Mouse (Mus musculus): ENCODE measurements at regions not wholly inside any gene's neighbourhood (a gene's known extent, or its start where the extent isn't known, plus 50 kb on each side); places are given as distances from the start of the nearest gene placed in this dataset.

DNA sequence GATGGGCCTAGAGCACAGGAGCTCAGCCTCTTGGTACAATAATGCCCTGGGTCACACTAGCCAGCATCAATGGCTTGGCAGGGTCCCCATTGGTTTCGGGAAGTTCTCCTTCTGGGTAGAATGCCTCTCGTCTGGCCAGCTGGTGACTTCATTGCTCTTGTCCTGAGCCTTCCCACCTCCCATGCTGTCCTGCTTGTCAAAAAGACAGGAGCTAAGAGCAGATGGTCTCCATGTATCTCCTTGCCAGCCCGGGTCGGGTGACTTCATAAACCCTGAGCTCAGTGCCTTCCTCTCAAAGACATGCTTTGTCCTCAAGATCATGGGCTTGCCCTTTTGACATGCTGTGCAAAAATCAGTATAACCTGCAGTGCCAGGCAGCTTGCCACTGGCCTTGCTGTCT, 179.2 kb upstream of the Sh3bp4 start:
- no peak for DNase-seq (ENCODE audit: low spot score)

DNA sequence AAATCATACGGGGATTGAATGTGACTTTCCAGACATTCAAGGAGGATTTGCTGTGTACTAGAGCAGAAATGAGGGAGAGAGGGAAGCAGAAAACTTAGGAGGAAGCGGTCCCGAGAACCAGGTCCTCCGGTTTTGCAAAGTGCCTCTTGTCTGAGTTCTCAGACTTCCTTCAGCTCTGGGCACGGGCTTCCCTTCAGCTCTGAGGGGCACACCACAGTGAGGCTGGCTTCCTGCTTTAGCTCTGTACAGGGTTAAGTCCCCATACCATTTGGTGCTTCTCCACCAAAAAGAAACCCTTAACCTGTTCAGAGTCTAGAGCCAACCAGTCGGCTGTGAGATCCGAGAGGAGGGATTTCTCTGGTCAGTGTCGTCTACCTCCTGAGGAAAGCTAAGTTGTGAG, 167.8 kb upstream of the Sh3bp4 start:
- DNase-seq (ENCODE audit: low spot score): no peak

DNA sequence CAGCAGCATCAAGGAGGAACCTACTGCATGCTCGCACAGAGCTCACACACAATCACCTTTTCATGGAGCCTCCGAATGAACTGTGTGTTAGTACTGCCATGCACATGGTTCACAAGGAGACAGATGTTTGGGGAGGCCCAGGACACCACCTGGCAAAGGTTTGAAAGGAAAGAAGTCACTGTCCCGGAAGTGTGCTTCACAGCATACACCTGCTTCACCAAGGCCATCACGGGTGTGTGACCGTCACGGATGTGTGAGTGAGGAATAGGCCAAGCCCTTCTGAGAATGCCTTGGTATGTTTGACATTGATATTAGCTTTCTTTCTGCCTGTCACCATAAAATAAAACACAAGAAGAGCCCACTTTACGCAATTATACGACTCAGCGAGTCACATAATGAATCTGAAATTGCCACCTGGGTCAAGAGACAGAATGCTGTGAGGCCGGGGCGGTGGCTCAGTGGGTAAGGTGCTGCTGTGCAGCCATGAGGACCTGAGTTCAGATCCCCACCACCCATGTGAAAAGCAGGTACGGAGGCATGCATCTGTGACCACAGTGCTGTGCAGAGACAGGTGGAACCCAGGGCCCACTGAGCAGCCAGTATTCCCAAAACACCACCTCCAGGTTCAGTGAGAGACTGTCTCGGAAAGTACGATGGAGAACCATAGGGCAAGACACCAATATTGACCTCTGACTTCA, 162.3 kb upstream of the Sh3bp4 start:
- no peak for DNase-seq (ENCODE audit: low spot score)

DNA sequence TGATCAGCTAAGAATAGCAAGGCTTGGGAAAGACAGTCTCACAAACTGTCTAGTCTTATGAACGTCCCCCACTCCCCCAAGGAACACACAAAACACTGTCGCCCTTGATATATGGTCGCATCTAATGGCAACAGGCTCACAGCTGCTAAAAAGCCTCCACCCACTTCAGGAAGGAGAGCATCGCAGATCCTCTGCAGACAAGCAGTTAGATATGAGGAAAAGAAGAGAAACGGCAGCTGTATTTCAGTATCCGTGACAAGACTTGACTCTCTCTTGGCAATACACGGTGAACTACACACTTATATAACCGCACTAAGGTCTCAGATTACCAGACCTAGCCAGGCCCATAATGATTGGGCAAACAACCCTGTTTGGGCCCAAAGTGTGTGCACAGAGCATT, 161.5 kb upstream of the Sh3bp4 start:
- no peak for DNase-seq (ENCODE audit: low spot score)

DNA sequence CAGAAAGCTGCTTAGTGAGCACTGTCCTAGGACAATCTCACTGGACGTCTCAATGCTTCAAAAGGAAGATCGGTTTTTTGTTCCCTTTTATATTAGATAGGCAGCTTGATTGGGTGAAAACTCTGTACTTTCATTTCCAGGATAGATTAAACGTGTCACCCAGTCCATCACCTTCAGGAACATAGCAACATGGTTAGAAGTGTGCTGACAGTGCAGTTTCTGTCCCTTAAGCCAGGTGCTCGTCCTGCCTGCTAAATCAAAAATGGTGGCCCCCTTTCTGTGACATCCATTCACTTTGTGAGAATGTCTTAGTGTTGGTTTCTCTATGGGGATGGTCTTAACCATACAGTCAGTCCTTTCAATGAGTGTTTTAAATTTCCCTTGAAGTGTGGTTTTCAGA, 160.9 kb upstream of the Sh3bp4 start:
- DNase-seq (ENCODE audit: low spot score): no peak

DNA sequence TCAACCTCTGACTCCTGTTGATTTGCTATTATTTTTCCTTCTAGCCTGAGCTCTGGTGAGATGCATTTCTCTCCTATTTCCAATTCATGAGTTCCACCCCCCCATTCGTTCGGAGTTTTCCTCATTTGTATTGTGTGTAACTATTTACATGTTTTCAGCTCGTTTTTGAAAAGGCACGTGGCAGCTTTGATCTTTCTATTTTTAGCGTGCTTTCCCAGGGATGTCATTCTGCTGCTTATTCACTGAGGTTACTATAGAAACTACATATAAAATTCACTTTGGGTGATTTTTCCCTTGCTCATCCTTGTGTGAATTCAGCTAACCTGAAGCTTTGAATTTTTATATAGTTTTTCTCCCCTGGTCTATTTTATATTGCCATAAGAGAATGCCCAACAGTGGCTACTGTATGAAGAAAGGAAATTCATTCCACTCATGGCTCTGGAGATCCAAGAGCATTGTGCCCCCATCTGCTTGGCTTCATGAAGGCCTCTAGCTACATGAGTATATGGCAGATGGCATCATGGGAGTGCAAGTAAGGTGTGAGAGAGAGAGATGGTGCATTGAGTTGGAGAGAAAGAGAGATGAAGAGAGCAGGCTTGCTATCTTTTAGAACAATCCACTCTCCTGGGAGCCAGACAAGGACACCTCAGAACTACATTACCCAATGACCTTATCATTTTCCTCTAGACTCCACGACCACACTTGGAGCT, 160.2 kb upstream of the Sh3bp4 start:
- no peak for DNase-seq (ENCODE audit: low spot score)

DNA sequence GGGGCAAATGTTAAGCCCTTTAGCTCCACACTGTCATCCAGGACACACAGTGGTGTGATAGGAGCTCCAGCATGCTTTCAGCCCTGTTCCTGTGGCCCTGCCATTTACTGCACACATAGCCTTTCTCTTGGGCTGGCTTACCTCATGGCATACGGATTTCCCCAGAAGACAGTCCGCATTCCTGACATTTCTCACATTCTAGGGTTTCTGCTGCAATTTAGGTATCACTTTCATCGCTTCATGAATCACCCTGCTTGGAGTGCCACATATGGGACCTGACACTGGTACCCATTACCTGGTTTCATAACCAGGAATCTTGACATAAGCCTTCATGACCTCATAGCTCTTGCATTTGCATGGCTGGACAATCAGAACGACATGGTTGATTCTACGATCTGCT, 158.5 kb upstream of the Sh3bp4 start:
- DNase-seq (ENCODE audit: low spot score): no peak

DNA sequence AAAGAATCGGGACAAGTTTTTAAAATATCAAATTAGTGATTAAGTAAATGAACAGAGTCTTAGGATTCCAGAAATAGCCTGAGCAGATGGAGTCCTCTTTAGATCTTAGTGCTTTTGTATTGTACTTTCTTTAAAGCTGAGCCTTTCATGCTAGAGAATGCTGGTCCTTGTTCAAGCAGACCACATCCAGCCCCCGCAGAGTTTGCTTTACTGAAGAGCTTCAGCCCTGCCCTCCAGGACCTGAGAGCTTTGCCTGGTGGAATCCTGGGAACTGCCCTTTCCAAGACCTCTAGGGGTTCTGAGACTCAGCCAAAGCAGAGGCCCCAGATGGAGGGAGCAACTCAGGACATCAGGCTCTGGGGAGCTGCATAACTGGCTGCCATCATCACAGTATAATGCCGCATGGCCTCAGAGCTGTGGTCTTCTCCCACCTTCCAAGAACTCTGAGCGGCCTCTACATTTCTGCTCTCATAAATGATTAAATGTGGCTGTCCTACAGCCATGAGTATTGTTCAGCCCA, 153.6 kb upstream of the Sh3bp4 start:
- no peak for DNase-seq (ENCODE audit: low spot score)

DNA sequence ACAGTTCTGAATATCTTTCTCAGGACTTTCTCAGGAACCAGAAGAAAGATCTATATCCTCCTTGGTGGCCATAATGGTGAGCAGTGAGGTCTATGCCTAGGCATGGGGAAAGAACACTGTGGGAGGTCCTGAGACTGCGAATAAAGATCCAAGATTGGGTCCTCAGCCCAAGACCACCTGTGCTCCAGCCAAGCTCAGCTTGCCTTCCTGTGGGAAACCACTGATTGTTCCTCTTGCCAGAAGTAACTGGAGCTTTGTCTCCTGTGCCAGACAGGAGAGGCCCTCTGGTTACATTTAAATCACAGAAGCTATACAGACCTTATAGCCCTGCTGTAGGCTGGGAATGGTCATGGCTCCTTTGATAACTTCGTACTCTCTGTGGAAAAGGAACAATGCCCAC, 148.8 kb upstream of the Sh3bp4 start:
- DNase-seq (ENCODE audit: low spot score): no peak

DNA sequence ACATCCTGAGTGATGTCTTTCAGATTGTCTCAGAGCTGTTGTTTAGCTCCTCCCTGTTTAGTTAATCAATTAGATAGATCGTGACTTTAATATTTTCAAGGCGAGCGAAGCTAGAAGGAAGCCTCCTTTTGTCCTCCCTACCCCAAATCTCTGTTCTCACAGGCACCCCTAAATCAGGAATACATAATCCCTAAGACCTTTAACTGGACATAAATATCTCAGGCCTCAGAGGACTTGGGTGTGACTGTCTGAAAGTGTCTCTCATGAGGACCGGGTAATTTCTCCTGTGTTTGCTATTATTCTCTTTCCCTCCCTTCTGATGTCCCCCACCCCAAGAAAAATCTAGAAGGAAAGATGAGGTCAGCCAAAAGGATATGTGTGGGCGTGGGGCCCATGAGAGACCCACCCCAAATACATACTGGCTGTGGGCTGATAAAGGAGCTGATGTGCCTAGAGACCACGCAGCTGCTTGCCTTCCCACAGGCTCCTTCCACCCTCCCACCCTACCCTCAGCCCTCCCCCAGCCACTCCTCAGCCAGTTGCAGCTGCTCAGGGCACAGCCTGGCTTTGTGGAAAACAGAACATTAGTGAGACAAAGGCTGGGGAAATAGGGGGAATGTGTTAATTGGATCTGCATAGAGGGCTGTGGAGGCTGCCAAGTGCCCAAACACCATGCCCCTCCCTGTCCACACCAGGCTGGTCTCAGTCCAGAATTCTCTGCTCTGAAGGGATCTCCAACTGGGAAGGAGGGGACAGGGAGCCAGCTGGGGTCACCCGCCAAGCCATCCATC, 146.2 kb upstream of the Sh3bp4 start:
- no peak for DNase-seq (ENCODE audit: low spot score)

DNA sequence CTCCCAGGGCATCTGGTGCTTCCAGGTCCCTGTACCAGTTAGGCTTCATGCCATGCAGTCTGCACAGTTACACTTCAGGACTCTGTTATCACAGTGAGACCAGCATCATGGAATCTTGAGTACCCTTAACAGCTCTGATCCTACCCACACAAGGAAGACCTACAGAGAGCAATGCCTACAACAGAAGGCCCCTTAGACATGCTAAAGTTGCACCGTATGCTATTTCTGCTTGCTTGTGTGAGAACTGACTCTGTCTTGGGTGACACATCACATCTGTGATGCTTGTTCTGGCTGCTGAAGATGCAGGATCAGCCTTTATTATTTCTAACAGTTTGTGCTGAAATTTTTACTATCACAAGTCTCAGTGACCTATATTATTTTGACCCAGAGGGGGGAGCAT, 135.0 kb upstream of the Sh3bp4 start:
- no peak for DNase-seq (ENCODE audit: low spot score)

DNA sequence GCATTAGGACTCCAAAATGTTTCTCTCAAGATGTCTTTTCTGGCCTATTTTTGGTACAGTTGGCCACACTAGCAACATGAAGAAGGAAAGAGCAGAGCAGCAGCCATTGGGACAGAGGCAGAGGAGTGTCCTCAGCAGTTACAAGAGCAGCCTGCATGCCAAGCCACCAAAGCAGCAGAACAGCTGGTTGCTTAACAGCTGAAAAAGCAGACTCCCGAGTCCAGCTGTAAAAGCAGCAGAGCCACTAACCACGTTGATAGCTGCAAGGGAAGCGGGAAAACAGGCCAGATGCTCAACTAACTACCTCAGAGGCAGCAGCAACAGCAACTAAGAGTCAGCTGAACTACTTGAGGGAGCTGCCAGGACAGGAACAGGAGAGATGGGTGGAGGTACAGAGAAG, 134.4 kb upstream of the Sh3bp4 start:
- DNase-seq (ENCODE audit: low spot score): no peak

DNA sequence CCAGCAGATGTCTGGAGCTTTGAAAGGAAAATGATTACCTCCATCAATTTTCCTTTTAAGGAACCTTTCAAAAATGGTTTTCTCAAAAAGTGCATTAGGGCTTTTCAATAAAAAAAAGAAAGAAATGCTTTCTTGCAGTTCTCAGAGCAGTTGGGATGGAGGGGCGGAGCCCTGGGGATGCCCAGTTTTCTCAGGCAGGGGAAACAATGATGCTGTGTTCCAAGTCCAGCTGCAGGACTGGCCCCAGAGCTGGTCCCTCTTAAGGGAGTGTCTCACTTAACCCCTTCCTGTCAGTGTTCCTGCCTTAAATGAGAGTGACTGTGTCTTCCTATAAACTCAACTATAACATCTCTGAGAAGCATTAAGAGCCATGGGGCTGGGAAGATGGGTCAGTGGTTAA, 132.9 kb upstream of the Sh3bp4 start:
- DNase-seq (ENCODE audit: low spot score): no peak

DNA sequence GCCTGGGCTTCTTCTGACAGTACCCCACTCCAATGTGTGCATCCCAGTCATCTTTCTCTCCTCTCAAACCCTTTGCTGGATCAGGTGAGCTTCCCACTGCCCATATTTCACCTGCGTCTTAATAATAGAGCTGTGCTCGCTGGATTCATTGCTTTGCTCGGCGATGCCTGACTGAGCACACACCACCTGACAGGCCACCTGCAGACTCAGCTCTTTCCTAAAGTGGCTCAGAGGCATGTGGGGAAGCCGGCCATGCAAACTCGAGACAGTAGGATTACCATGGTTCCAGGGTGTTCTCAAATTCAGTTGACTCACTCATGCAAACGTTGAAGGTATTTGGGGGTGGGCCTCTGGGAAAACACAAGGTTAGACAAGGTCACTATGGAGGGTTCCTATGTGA, 131.8 kb upstream of the Sh3bp4 start:
- DNase-seq (ENCODE audit: low spot score): no peak

DNA sequence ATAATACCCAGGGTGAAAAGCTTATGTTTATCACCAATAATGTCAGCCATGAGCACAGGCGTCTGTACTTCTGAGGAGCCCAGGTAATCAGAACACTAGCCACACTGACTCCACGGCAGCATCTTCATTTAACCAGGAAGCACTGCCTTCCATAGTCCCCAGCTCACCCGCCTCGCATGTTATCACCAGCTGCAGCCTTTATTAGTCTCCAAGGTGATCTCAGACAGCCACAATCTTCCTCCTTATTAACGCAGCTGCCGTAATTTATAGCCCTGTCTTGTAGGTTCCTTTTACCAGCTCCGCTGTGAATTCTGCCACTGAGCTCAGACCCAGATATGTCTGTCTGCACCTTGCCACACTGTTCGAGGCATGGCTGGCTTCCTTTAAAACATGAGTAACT, 127.2 kb upstream of the Sh3bp4 start:
- DNase-seq (ENCODE audit: low spot score): no peak

DNA sequence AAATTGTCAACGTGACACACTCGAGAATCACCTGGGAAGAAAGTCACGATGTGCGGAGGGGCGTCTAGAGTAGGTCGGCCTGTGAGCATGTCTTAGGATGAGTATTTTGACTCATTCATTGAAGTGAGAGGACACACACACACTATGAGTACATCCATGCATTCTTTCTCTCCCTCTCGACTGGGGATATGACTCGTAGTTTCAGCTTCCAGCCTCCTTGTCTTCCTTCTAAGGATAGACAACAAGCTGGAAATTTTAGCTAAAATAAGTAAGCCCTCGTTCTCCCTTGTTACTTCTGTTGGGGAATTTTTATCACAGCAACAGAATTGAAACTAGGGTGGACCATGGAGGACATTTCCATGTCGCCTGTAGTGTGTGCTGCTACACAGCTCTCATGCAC, 124.3 kb upstream of the Sh3bp4 start:
- no peak for DNase-seq (ENCODE audit: low spot score)

DNA sequence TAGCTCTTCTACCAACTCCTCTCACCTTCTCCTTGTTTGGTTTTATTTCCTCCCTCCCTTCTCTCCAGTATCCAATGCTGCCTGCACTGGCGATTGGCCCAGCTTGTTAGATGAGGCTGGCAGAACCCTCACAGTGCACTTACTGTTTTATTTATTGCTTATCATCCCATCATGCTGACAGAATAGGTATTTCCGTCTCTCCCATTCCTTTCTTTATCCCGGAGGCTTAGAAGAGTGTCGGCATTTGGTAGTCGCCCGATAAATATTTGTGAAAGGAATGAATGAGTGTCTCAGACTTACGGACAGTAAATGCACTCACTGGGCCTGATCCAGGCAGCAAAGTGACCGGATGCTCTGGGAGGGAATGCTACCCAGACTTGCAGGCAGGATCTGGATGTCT, 123.8 kb upstream of the Sh3bp4 start:
- no peak for DNase-seq (ENCODE audit: low spot score)

DNA sequence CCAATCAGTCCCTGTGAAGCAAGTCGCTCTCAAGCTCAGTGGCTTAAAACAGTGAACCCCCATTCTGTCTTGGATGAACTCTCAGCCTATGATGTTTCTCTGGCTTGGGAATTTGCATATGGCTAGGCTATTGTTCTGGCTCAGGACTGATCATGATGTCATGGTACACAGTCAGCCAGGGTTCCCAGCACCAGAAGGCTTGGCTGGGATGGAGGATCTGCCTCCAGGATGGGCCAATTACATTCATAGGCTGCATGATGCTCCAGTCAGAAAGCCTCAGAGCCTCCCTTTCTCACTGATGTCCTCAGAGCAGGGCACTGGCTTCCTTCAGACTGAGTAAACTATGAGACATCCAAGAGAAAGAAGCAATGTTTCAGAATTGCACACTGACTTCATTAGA, 120.3 kb upstream of the Sh3bp4 start:
- DNase-seq (ENCODE audit: low spot score): no peak

DNA sequence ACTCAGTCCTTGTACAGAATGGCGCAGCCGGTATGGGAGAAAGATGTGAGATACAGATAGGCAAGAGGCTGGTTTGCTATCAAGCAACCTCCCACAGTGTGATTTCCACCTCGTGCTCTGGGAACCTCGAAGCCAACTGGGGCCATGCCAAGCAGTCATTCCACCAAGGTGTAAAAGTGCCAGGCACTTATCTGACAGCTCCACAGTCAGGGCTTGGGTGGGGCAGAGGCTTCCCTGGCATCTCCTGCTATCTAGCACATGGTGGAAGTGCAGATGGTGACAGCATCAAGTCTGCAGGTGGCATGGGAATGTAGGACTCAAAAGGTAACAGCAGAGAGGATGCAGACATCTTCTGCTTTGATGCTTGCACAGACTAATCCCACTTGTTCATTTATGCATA, 116.7 kb upstream of the Sh3bp4 start:
- DNase-seq (ENCODE audit: low spot score): no peak

DNA sequence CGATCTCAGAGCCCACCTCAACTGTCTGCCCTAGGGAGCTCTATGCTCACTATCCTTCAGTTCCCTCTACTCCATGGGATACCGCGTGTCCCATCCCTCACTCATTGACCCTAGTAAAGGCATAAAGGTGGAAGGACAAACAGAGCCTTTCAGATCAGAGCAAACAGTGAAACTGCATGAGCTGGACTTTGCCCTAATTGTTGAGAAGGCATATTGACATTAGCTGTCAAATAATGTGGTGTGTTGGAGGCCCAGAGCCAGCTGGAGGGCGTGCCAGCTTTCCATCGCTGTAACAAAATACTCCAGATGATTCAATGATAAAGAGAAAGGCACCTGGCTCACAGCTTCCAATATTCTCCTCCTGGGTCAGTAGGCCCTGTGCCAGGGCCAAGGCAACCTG, 115.4 kb upstream of the Sh3bp4 start:
- no peak for DNase-seq (ENCODE audit: low spot score)

DNA sequence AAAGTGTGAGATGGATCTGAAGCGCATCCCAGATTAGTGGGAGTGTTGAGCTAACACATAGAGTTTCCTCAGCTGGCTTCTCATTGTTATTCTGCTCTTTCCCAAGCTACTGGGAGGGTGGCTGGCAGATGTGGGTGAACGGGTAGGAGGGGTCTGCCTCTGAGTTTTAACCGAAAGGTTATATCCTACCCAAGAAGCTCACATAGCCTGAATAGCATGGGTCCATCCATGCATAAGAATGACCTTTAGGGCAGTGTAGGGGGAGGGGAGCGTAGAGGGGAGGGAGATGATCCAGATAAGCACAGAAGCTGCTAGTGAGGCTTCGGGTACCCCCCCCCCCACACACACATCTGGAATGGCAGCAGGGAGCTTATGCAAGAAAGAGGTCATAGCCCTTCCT, 113.2 kb upstream of the Sh3bp4 start:
- DNase-seq (ENCODE audit: low spot score): no peak

DNA sequence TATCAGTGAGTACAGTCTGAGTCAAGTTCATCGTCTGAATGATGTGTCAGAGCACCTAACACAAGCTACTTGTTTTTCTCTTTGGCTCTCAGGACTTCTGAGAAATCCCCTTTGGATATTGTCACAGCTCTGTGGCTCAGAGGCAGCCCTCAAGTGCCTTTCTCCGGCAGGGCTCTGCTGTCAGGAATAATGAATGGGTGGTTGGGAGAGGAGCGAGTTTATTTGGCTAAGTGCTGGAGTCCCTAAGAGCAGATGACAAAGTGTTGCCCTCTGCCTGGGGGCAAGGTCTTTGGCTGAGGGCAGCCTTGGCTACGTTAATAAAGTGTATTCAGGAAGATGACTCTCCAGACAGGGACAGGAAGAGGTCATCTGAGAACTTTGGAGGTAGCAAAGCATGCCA, 110.5 kb upstream of the Sh3bp4 start:
- DNase-seq (ENCODE audit: low spot score): no peak

DNA sequence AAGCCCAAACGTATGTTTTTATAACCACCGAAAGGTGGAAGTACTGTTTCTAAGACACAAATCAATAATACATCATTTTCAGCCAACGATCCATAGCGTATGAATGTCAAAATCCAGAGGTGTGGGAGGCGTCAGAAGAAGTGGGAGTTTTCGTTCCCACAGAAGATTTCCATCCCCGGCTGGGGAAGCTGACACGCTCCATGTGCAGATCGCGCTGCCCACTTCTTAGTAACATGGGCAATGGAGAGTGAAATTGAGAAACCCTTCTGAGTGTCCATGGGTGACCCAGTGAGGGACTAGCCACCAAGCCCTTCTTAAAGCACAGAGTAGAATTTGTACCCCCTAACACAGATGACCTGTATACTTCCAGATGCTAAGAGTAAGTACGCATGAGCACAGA, 110.1 kb upstream of the Sh3bp4 start:
- DNase-seq (ENCODE audit: low spot score): no peak

All from urinary bladder, adult 2 months (tissue).